Comparison of ENCODE assay signal across 32 mouse cellular contexts in the genomic region with DNA sequence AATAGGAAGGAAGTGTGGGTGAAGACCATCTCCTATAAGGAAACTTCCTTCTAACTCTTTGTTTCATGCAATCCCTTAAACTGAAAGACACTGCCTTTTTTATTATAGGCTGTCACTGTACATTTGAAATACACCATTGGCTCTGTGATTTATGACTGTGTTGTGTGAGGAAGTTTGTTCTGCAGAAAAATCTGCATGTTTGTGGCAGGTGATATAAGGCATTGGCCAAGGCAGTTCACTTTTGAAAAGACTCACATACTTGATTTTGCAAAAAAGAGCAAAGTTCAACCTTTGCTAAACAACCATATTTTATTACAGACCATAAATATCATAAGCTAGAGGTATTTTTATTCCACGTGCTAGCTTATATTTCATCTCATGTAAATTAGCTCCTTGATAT.
"Had no signal": no experiment of that assay in that cellular context is flagged by ENCODE, and none has a peak within 500 bp of the region (broad histone marks: within the 10 kb centered on the region; RNA-seq: fewer than 3 reads in every experiment).

No protein-coding gene starts in this region.

- ATAC-seq: liver, embryonic 12.5 days; liver, postnatal 0 days; lung, postnatal 0 days; midbrain, embryonic 13.5 days; midbrain, embryonic 16.5 days had no signal

- H3K4me3 ChIP-seq: limb, embryonic 10.5 days; limb, embryonic 12.5 days; limb, embryonic 13.5 days; limb, embryonic 15.5 days; liver, embryonic 12.5 days; liver, embryonic 13.5 days; liver, embryonic 15.5 days; lung, embryonic 15.5 days; megakaryocyte, embryonic 14.5 days; midbrain, embryonic 10.5 days; midbrain, embryonic 12.5 days; midbrain, embryonic 13.5 days; myocyte; neural tube, embryonic 12.5 days; neural tube, embryonic 13.5 days had no signal

- H3K4me2 ChIP-seq: limb, embryonic 12.5 days; limb, embryonic 13.5 days; limb, embryonic 15.5 days; liver, embryonic 11.5 days; liver, embryonic 12.5 days; liver, embryonic 13.5 days; liver, embryonic 15.5 days; lung, embryonic 14.5 days; lung, embryonic 15.5 days; midbrain, embryonic 11.5 days; midbrain, embryonic 12.5 days; midbrain, embryonic 13.5 days; neural tube, embryonic 12.5 days; neural tube, embryonic 13.5 days had no signal

- H3K36me3 ChIP-seq: limb, embryonic 10.5 days; limb, embryonic 12.5 days; limb, embryonic 13.5 days; limb, embryonic 15.5 days; liver, embryonic 12.5 days; liver, embryonic 13.5 days; liver, embryonic 15.5 days; lung, embryonic 15.5 days; midbrain, embryonic 10.5 days; midbrain, embryonic 12.5 days; midbrain, embryonic 13.5 days; neural tube, embryonic 12.5 days; neural tube, embryonic 13.5 days had no signal

- H3K27me3 ChIP-seq: limb, embryonic 12.5 days; limb, embryonic 13.5 days; limb, embryonic 15.5 days; liver, embryonic 12.5 days; liver, embryonic 13.5 days; liver, embryonic 15.5 days; lung, embryonic 15.5 days; midbrain, embryonic 12.5 days; midbrain, embryonic 13.5 days; neural tube, embryonic 12.5 days; neural tube, embryonic 13.5 days had no signal

- H3K4me1 ChIP-seq: limb, embryonic 10.5 days; limb, embryonic 12.5 days; limb, embryonic 13.5 days; limb, embryonic 15.5 days; liver, embryonic 12.5 days; liver, embryonic 13.5 days; liver, embryonic 15.5 days; lung, embryonic 15.5 days; megakaryocyte, embryonic 14.5 days; midbrain, embryonic 10.5 days; midbrain, embryonic 12.5 days; midbrain, embryonic 13.5 days; neural tube, embryonic 12.5 days; neural tube, embryonic 13.5 days had no signal

- H3K27ac ChIP-seq: limb, embryonic 10.5 days; limb, embryonic 12.5 days; limb, embryonic 13.5 days; limb, embryonic 15.5 days; liver, embryonic 12.5 days; liver, embryonic 13.5 days; liver, embryonic 14.5 days; liver, embryonic 15.5 days; lung, embryonic 15.5 days; macrophage; midbrain, embryonic 10.5 days; midbrain, embryonic 12.5 days; midbrain, embryonic 13.5 days; neural tube, embryonic 12.5 days; neural tube, embryonic 13.5 days had no signal

- H3K9ac ChIP-seq: limb, embryonic 12.5 days; limb, embryonic 13.5 days; limb, embryonic 15.5 days; liver, embryonic 12.5 days; liver, embryonic 13.5 days; liver, embryonic 14.5 days; liver, embryonic 15.5 days; liver, postnatal 0 days; lung, embryonic 14.5 days; lung, embryonic 15.5 days; midbrain, embryonic 12.5 days; midbrain, embryonic 13.5 days; neural tube, embryonic 12.5 days; neural tube, embryonic 13.5 days had no signal

- DNase-seq: left cerebral cortex, postnatal 4 days; liver; liver, embryonic 13.5 days; liver, postnatal 0 days; lung, adult 18-20 months; lung, adult 2 months; lung, embryonic 14.5 days; lung, postnatal 10 days; lung, postnatal 14 days; lung, postnatal 36 days; lung, postnatal 4 days; midbrain, embryonic 14.5 days had no signal

- H3K9me3 ChIP-seq: limb, embryonic 15.5 days; liver, embryonic 12.5 days; liver, embryonic 15.5 days; lung, embryonic 15.5 days; midbrain, embryonic 12.5 days had no signal
